Mouse (Mus musculus) stomach, postnatal 0 days (tissue): ENCODE results near the gene Edc3. TPM values are rescaled to one million over a fixed set of nuclear protein-coding genes. Genes with fewer than 3 reads are reported as not detected.

Source experiments
- ATAC-seq: fragments of 200-750 bp; cut with Nextera tagmentation; 2 replicates; pipeline ENCODE4 v1.8.0; 2017; ENCODE audit not compliant: low FRiP score, low TSS enrichment
- DNase-seq: peaks from one replicate; pipeline ENCODE4 v3.0.0-alpha.2; 2016; ENCODE audit warnings: low spot score
- H3K27ac ChIP-seq: fragments of 300-500 bp; sonication (generic); replicated peaks from 2 replicates; pipeline ENCODE4 v1.5.1; 2014; ENCODE audit warnings: mild to moderate bottlenecking, control low read depth
- H3K27me3 ChIP-seq: fragments of 300-500 bp; sonication (generic); 2 replicates; pipeline ENCODE4 v1.6.1; 2014; ENCODE audit warnings: low read length; ENCODE audit not compliant: control insufficient read depth, insufficient read depth
- H3K36me3 ChIP-seq: fragments of 300-500 bp; sonication (generic); 2 replicates; pipeline ENCODE4 v1.6.1; 2014; ENCODE audit warnings: low read length, mixed read lengths; ENCODE audit not compliant: control insufficient read depth, insufficient read depth
- H3K4me1 ChIP-seq: fragments of 300-500 bp; sonication (generic); replicated peaks from 2 replicates; pipeline ENCODE4 v1.6.1; 2014; ENCODE audit warnings: antibody characterized with exemption; ENCODE audit not compliant: control insufficient read depth, insufficient read depth
- H3K4me2 ChIP-seq: fragments of 300-500 bp; sonication (generic); replicated peaks from 2 replicates; pipeline ENCODE4 v1.6.1; 2014; ENCODE audit warnings: low read depth, mild to moderate bottlenecking, control low read depth, moderate library complexity
- H3K4me3 ChIP-seq: fragments of 300-500 bp; sonication (generic); 2 replicates; pipeline ENCODE4 v1.5.1; 2014; ENCODE audit warnings: low read depth, low read length, control low read depth
- H3K9ac ChIP-seq: fragments of 300-500 bp; sonication (generic); 2 replicates; pipeline ENCODE4 v1.6.1; 2014; ENCODE audit warnings: mild to moderate bottlenecking, low read length, control low read depth, mixed read lengths
- H3K9me3 ChIP-seq: fragments of 300-500 bp; sonication (generic); 2 replicates; pipeline ENCODE4 v1.6.1; 2016; ENCODE audit warnings: low read length; ENCODE audit not compliant: control insufficient read depth
- CTCF ChIP-seq: IDR thresholded peaks from 2 replicates; pipeline ENCODE4 v1.5.1; 2016; ENCODE audit warnings: antibody characterized with exemption, low read depth, mild to moderate bottlenecking, moderate library complexity
- EP300 ChIP-seq: optimal IDR thresholded peaks from 2 replicates; pipeline ENCODE3; 2016; ENCODE audit warnings: antibody characterized with exemption
- WGBS: fragments of 180-500 bp; shearing (Covaris S2); extraction: QIAGEN DNeasy Blood & Tissue Kit; methylation state at CpG from one replicate; pipeline ENCODE4 v1.1.7; 2014; 5-methylcytosine and 5-hydroxymethylcytosine counted together
- polyA plus RNA-seq: library from polyadenylated mRNA; unstranded; fragments of >200 nt; fragmentation: Nextera tagmentation; extraction: Ambion mirVana; gene quantifications from 2 replicates; pipeline ENCODE4 v1.2.1, GENCODE M21; 2015

Edc3 gene
- polyA plus RNA-seq, 1 experiment from 2014 or later, result 13.6 TPM

DNA sequence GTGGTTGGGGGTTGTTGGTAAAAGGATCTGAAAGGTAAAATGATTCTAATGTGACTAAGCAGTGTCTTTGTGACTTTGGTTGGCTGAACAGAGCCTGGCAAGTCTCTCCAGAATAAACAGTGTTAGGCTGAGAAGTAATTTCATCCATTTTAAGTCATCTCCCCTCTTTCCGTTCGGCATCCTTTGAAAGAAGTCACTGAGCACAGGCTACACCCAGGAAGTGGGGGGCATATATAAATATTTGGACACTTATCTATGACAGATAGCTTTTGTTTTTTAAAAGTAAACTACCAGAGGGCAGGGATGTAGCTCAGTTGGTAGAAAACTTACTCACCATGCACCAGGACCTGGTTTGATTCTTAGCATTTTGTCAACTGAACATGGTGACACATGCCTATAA is 19.7 kb upstream of the Edc3 start:
- TF ChIP-seq CTCF, result no peak
- no peak for TF ChIP-seq EP300
- Histone ChIP-seq H3K9me3 (no peaks in the 10 kb centered on the region), H3K27ac (no peak overlapping the region), H3K27me3 (no peaks in the 10 kb centered on the region), H3K4me2 (no peak overlapping the region), H3K36me3 (no peaks in the 10 kb centered on the region), H3K4me3 (no peak overlapping the region), H3K4me1 (no peaks in the 10 kb centered on the region), H3K9ac (no peak overlapping the region)
- DNase-seq (no peak), ATAC-seq (no peak)
- 18% methylated on average over 2 of the region's 2 CpGs for WGBS

DNA sequence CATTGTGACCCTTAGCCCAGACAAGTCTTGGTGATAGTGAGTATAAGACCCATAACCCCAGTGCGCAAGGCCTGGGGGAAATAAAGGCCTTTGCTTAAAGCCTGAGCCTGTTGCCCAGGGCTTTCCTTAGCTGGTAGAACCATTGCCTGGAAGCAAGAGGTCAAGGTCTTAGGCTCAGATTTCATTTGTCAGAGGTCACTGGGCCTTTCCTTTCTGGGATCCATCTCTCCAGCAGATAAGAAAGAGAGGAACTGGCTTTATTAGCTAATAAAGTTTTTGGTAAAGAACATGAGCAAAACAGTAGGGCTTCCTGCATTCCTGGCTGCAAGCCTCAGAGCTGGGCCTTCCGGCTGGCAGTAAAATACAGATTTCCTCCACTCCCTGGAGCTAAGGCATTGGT is 14.2 kb upstream of the Edc3 start:
- Histone ChIP-seq H3K36me3 (no peaks in the 10 kb centered on the region), H3K27me3 (0 out of 2 replicates have a peak, but pooled peaks cover 4% of the 10 kb centered on the region), H3K27ac (no peak overlapping the region), H3K4me3 (no peak overlapping the region), H3K4me2 (no peak overlapping the region), H3K4me1 (no peaks in the 10 kb centered on the region), H3K9me3 (no peaks in the 10 kb centered on the region), H3K9ac (no peak overlapping the region)
- no peak for TF ChIP-seq CTCF
- no peak for TF ChIP-seq EP300
- WGBS, result 79% methylated on average over 2 of the region's 2 CpGs
- ATAC-seq (no peak), DNase-seq (no peak)

DNA sequence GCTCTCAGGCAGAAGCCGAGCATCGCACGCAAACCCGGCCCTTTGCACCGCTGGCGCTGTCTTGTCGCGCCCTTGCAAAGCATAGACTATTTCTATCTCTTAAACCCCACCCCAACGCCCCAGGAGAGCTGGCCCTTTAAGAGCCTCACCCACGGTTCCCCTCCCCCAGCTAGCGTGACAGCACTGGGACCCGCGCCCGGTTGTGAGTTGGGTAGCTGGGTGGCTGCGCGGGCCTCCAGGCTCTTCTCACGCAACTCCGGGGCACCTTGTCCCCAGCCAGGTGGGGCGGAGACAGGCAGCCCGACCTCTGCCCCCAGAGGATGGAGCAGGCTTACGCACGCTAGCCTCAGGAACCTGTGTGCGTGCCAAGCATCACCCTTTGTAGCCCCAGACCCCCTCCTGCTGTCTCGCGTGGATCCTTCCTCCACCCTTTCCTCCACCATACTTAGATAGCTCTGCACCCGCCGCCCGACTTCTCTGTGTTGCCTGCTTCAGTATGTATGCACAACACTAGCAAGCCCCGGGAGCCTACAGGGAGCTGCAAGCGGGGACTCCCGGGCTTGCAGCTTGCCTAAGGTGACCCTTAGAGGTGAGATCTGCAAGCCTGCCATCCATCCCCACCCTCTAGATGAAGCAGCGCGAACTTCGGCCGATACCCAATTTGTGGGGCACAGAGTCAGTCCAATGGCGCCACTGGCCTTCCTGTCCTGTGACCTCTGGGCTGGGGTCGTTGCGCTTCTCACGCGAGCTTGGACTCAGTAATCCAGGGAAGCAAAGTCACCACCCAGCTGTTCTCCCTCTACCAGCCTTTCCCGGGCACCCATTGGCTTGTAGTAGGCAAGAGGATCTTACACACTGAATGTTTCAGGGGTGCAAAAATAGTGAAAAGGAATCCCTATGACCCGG is 11.7 kb upstream of the Edc3 start:
- Histone ChIP-seq H3K9ac (peak overlapping the region; percentile 53), H3K27me3 (0 out of 2 replicates have a peak, but pooled peaks cover 4% of the 10 kb centered on the region), H3K36me3 (no peaks in the 10 kb centered on the region), H3K4me3 (peak overlapping the region; percentile 39), H3K4me2 (peak overlapping the region; percentile 64), H3K9me3 (no peaks in the 10 kb centered on the region), H3K4me1 (no peaks in the 10 kb centered on the region), H3K27ac (no peak overlapping the region)
- TF ChIP-seq CTCF (no peak), EP300 (no peak)
- 3% methylated on average over 42 of the region's 42 CpGs for WGBS
- peak; percentile 27; the same call in 1 of the 2 replicates for ATAC-seq
- peak; percentile 48 for DNase-seq

DNA sequence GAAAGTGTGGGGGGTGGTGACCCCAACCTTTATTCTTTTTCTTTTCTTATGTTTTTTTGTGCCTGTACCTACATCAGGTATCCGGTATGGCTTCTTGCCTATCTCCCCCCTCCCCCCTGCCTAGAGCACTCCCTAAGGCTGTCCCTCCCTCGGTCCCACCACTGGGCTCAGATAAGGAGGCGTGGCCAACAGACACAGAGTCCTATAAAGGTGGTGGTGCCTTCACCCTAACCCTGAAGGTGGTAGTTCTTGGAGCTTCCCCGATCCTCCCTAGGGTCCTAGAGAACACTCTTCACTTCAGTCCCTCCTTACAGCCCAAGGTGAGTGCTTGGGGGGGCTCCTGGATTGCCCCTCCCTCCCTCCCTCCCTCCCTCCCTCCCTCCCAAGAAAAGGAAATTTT is 11.0 kb upstream of the Edc3 start:
- 28% methylated on average over 4 of the region's 4 CpGs for WGBS

DNA sequence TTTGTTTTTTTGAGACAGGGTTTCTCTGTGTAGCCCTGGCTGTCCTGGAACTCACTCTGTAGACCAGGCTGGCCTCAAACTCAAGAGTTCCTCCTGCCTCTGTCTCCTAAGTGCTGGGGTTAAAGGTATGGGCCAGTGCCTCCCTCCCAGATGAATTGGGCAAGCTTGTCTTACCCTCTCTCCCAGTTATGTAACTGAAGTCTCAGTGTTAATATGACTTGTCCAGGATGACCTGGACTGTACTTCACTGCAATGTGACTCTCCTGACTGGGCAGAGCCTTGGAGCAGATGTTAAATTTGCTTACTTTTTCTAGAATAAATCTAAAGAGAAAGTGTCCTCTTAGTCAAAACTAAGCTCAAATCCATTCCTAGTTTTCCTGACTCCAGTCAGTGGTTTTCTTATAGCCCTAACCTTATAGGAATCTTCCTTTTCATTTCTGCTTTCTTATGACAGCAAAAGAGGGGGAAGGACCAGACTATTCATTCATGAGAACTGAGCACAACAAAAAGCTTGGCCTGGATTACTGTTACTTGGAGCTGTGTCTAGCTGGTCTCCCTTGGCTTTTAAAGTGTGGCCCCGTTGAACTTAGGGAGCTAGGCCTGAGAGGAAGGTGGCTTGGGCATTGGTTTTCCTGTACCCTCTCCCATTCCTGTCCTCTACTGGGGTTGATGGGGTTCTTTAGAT is 9.7 kb upstream of the Edc3 start:
- DNase-seq (no peak), ATAC-seq (no peak)
- no peaks in the 10 kb centered on the region for H3K4me1 ChIP-seq
- H3K4me2 ChIP-seq, result no peak overlapping the region
- 92% methylated on average over 1 of the region's 1 CpGs for WGBS
- H3K36me3 ChIP-seq, result no peaks in the 10 kb centered on the region
- 0 out of 2 replicates have a peak, but pooled peaks cover 4% of the 10 kb centered on the region for H3K27me3 ChIP-seq
- no peaks in the 10 kb centered on the region for H3K9me3 ChIP-seq
- no peak overlapping the region for H3K27ac ChIP-seq
- no peak overlapping the region for H3K4me3 ChIP-seq
- no peak overlapping the region for H3K9ac ChIP-seq
- no peak for TF ChIP-seq EP300
- no peak for TF ChIP-seq CTCF

More for the DNA sequence above, 11.0 kb upstream of the Edc3 start:
- no peaks in the 10 kb centered on the region for H3K36me3 ChIP-seq
- H3K9me3 ChIP-seq, result no peaks in the 10 kb centered on the region
- ATAC-seq, result peak; percentile 45
- no peaks in the 10 kb centered on the region for H3K4me1 ChIP-seq
- H3K4me2 ChIP-seq, result no peak overlapping the region
- 0 out of 2 replicates have a peak, but pooled peaks cover 4% of the 10 kb centered on the region for H3K27me3 ChIP-seq
- H3K4me3 ChIP-seq, result no peak overlapping the region
- DNase-seq, result no peak
- H3K9ac ChIP-seq, result no peak overlapping the region
- no peak for TF ChIP-seq EP300
- TF ChIP-seq CTCF, result no peak
- no peak overlapping the region for H3K27ac ChIP-seq
